Mouse (Mus musculus): ENCODE measurements around the gene Rpl35a. TPM values are rescaled to one million over a fixed set of nuclear protein-coding genes. Genes with fewer than 3 reads are reported as not detected.

Gene Rpl35a
- polyA plus RNA-seq, 1 experiment from 2014 or later = 1,051 TPM

DNA sequence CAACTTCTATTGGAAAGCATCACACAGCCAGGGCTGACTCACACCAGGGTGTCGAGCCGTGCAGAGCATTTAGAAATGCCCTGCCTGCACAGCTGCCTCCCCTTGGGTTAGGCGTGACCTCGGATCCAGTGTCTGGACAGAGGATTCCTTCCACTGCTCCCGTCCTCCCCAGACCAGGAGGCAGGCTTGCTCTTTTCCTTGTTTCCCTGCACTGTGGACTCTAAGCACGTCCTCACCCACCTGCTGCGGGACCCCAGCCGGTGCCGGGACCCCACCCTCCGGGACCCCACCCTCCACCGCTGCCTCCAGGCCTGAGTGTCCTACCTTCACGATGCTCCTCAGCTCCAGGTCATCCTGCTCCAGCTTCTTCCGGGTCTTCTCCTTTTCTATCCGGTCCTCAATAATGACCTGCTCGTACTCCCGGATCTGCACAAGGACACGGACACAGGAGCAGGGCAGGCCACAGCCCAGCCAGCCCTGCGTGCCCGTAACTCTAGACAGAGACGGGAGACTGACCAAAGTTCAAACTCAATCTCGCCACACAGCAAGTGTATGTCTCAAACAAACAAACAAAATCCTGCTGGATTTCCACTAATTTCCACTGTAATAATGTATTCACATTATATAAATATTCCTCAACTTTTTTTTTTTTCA is 37.0 kb upstream of the Rpl35a start:
- Histone ChIP-seq H3K9me3 (ENCODE audit: control insufficient read depth, low read length) (no peaks in the 10 kb centered on the region), H3K4me3 (ENCODE audit: low read length) (no peak overlapping the region), H3K4me1 (ENCODE audit: control insufficient read depth, insufficient read depth, low read length) (no peaks in the 10 kb centered on the region), H3K36me3 (ENCODE audit: control insufficient read depth, insufficient read depth, low read length) (peaks cover 15% of the 10 kb centered on the region; the same call in 1 of the 2 replicates), H3K27me3 (ENCODE audit: control insufficient read depth, insufficient read depth, low read length) (no peaks in the 10 kb centered on the region), H3K9ac (ENCODE audit: low read depth, low read length) (peak overlapping the region; percentile 8; the same call in 1 of the 2 replicates), H3K27ac (ENCODE audit: low read depth, low read length) (peak overlapping the region; percentile 74; the same call in 1 of the 2 replicates), H3K4me2 (replicated peaks; ENCODE audit: low read depth, low read length) (peak overlapping the region; percentile 29; the same call in 1 of the 2 replicates)
- WGBS = 46% methylated on average over 21 of the region's 21 CpGs
- peak; percentile 79 for ATAC-seq (ENCODE audit: low FRiP score, low TSS enrichment)

GRCm38 (mm10) chr16:33021381-33021780 is 34.9 kb upstream of the Rpl35a start:
- WGBS = 75% methylated on average over 3 of the region's 3 CpGs
- no peak for ATAC-seq (ENCODE audit: low FRiP score, low TSS enrichment)
- H3K4me2 ChIP-seq (replicated peaks; ENCODE audit: low read depth, low read length) = no peak overlapping the region

DNA sequence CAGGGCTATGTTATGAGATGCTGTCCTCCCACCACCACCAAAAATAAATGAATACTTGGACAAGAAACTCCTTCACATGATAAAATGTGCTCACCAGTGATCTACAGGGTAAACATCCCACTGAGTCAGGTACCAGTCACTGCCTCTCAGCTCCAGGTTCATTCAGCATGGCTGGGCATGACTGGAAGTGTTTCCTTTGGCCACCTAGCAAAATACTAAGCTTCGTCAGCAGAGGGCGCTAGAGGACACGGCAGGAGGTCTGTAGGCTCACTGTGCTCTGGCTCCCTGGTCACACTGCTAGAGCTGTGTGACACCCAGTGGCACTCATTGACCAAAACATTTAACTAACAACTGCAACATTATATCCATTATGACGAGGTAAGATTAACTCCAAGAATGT is 32.5 kb upstream of the Rpl35a start:
- no peak overlapping the region for H3K4me3 ChIP-seq (ENCODE audit: low read length)
- H3K27me3 ChIP-seq (ENCODE audit: control insufficient read depth, insufficient read depth, low read length) = no peaks in the 10 kb centered on the region
- no peak overlapping the region for H3K4me2 ChIP-seq (replicated peaks; ENCODE audit: low read depth, low read length)
- no peaks in the 10 kb centered on the region for H3K4me1 ChIP-seq (ENCODE audit: control insufficient read depth, insufficient read depth, low read length)
- H3K36me3 ChIP-seq (ENCODE audit: control insufficient read depth, insufficient read depth, low read length) = no peaks in the 10 kb centered on the region
- H3K9me3 ChIP-seq (ENCODE audit: control insufficient read depth, low read length) = no peaks in the 10 kb centered on the region
- ATAC-seq (ENCODE audit: low FRiP score, low TSS enrichment) = peak; percentile 65; the same call in 1 of the 2 replicates
- H3K27ac ChIP-seq (ENCODE audit: low read depth, low read length) = no peak overlapping the region
- 5% methylated on average over 4 of the region's 4 CpGs for WGBS
- no peak overlapping the region for H3K9ac ChIP-seq (ENCODE audit: low read depth, low read length)

More at GRCm38 (mm10) chr16:33021381-33021780, 34.9 kb upstream of the Rpl35a start:
- H3K36me3 ChIP-seq (ENCODE audit: control insufficient read depth, insufficient read depth, low read length) = peaks cover 6% of the 10 kb centered on the region; the same call in 1 of the 2 replicates
- H3K4me1 ChIP-seq (ENCODE audit: control insufficient read depth, insufficient read depth, low read length) = no peaks in the 10 kb centered on the region
- no peaks in the 10 kb centered on the region for H3K9me3 ChIP-seq (ENCODE audit: control insufficient read depth, low read length)
- no peaks in the 10 kb centered on the region for H3K27me3 ChIP-seq (ENCODE audit: control insufficient read depth, insufficient read depth, low read length)
- H3K4me3 ChIP-seq (ENCODE audit: low read length) = no peak overlapping the region
- H3K27ac ChIP-seq (ENCODE audit: low read depth, low read length) = no peak overlapping the region
- H3K9ac ChIP-seq (ENCODE audit: low read depth, low read length) = no peak overlapping the region

DNA sequence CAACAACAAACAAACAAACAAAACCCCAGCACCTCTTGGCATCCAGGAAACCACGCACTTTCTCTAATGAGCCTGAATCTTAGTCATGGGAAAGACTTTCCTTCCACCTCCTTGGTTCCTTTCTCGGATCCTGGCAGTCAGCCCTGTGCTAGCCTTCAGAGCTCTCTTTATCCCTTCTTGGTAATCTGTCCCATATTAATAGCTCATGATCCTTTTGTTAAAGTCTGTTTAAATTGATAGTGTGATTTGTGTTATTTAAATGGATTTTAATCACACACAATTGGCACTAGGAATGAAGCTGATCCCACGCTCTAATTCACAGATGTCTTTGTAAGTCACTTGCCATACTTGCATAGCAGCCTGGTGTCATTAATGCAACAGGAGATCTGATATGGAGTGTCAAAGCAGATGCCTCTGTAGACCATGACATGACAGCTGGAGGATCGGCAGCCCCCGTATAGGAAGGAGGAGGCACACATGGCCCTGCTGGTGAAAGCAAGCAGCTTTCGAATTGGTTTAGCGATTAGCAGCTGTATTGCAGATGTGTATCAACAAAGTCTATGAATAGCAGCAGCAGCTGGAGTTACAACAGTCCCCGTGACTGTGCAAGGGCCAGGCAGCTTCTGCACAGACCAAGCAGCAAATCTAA is 31.7 kb upstream of the Rpl35a start:
- Histone ChIP-seq H3K4me2 (replicated peaks; ENCODE audit: low read depth, low read length) (no peak overlapping the region), H3K9me3 (ENCODE audit: control insufficient read depth, low read length) (no peaks in the 10 kb centered on the region), H3K36me3 (ENCODE audit: control insufficient read depth, insufficient read depth, low read length) (no peaks in the 10 kb centered on the region), H3K4me3 (ENCODE audit: low read length) (no peak overlapping the region), H3K9ac (ENCODE audit: low read depth, low read length) (no peak overlapping the region), H3K27me3 (ENCODE audit: control insufficient read depth, insufficient read depth, low read length) (no peaks in the 10 kb centered on the region), H3K4me1 (ENCODE audit: control insufficient read depth, insufficient read depth, low read length) (no peaks in the 10 kb centered on the region), H3K27ac (ENCODE audit: low read depth, low read length) (no peak overlapping the region)
- WGBS = 74% methylated on average over 8 of the region's 8 CpGs
- ATAC-seq (ENCODE audit: low FRiP score, low TSS enrichment) = no peak

GRCm38 (mm10) chr16:33026357-33026756 is 29.9 kb upstream of the Rpl35a start:
- ATAC-seq (ENCODE audit: low FRiP score, low TSS enrichment) = no peak
- H3K9ac ChIP-seq (ENCODE audit: low read depth, low read length) = no peak overlapping the region
- WGBS = 82% methylated on average over 7 of the region's 7 CpGs

GRCm38 (mm10) chr16:33036006-33036405 is 20.2 kb upstream of the Rpl35a start:
- H3K27me3 ChIP-seq (ENCODE audit: control insufficient read depth, insufficient read depth, low read length) = no peaks in the 10 kb centered on the region
- peak; percentile 70 for ATAC-seq (ENCODE audit: low FRiP score, low TSS enrichment)
- no peaks in the 10 kb centered on the region for H3K36me3 ChIP-seq (ENCODE audit: control insufficient read depth, insufficient read depth, low read length)
- WGBS = 33% methylated on average over 4 of the region's 4 CpGs
- H3K27ac ChIP-seq (ENCODE audit: low read depth, low read length) = no peak overlapping the region
- H3K9ac ChIP-seq (ENCODE audit: low read depth, low read length) = no peak overlapping the region
- no peaks in the 10 kb centered on the region for H3K9me3 ChIP-seq (ENCODE audit: control insufficient read depth, low read length)
- no peak overlapping the region for H3K4me2 ChIP-seq (replicated peaks; ENCODE audit: low read depth, low read length)
- no peak overlapping the region for H3K4me3 ChIP-seq (ENCODE audit: low read length)
- 0 out of 2 replicates have a peak, but pooled peaks cover 4% of the 10 kb centered on the region for H3K4me1 ChIP-seq (ENCODE audit: control insufficient read depth, insufficient read depth, low read length)

More at GRCm38 (mm10) chr16:33026357-33026756, 29.9 kb upstream of the Rpl35a start:
- Histone ChIP-seq H3K36me3 (ENCODE audit: control insufficient read depth, insufficient read depth, low read length) (no peaks in the 10 kb centered on the region), H3K27ac (ENCODE audit: low read depth, low read length) (no peak overlapping the region), H3K4me1 (ENCODE audit: control insufficient read depth, insufficient read depth, low read length) (no peaks in the 10 kb centered on the region), H3K27me3 (ENCODE audit: control insufficient read depth, insufficient read depth, low read length) (no peaks in the 10 kb centered on the region), H3K4me2 (replicated peaks; ENCODE audit: low read depth, low read length) (no peak overlapping the region), H3K4me3 (ENCODE audit: low read length) (no peak overlapping the region), H3K9me3 (ENCODE audit: control insufficient read depth, low read length) (no peaks in the 10 kb centered on the region)

DNA sequence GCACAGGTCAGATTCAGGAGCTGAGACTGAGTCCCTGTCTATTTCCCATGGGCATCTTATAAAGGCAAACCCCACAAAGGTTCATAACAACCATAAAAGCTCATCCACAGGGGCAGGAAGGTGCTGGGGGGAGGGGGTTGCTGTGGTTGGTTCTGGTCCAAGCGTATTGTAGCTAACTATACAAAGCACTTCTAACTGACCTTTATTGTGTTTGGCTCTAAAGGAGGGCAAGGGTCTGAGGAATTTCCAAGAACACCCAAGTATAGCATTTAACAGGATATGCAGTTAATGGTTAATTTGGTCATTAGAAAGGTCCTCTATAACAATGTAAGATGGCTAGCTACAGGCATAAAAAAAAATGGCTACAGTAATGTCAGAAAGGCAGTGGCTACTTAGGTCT is 13.6 kb upstream of the Rpl35a start:
- Histone ChIP-seq H3K4me2 (replicated peaks; ENCODE audit: low read depth, low read length) (no peak overlapping the region), H3K9me3 (ENCODE audit: control insufficient read depth, low read length) (no peaks in the 10 kb centered on the region), H3K27ac (ENCODE audit: low read depth, low read length) (no peak overlapping the region), H3K36me3 (ENCODE audit: control insufficient read depth, insufficient read depth, low read length) (no peaks in the 10 kb centered on the region), H3K4me3 (ENCODE audit: low read length) (no peak overlapping the region), H3K4me1 (ENCODE audit: control insufficient read depth, insufficient read depth, low read length) (no peaks in the 10 kb centered on the region), H3K9ac (ENCODE audit: low read depth, low read length) (no peak overlapping the region), H3K27me3 (ENCODE audit: control insufficient read depth, insufficient read depth, low read length) (no peaks in the 10 kb centered on the region)
- WGBS = 88% methylated on average over 1 of the region's 1 CpGs
- ATAC-seq (ENCODE audit: low FRiP score, low TSS enrichment) = no peak

GRCm38 (mm10) chr16:33043268-33043667 is 13.0 kb upstream of the Rpl35a start:
- H3K36me3 ChIP-seq (ENCODE audit: control insufficient read depth, insufficient read depth, low read length) = no peaks in the 10 kb centered on the region
- H3K27ac ChIP-seq (ENCODE audit: low read depth, low read length) = no peak overlapping the region
- no peaks in the 10 kb centered on the region for H3K4me1 ChIP-seq (ENCODE audit: control insufficient read depth, insufficient read depth, low read length)
- no peak overlapping the region for H3K4me2 ChIP-seq (replicated peaks; ENCODE audit: low read depth, low read length)
- no peak for ATAC-seq (ENCODE audit: low FRiP score, low TSS enrichment)
- H3K27me3 ChIP-seq (ENCODE audit: control insufficient read depth, insufficient read depth, low read length) = no peaks in the 10 kb centered on the region
- no peaks in the 10 kb centered on the region for H3K9me3 ChIP-seq (ENCODE audit: control insufficient read depth, low read length)
- no peak overlapping the region for H3K9ac ChIP-seq (ENCODE audit: low read depth, low read length)
- H3K4me3 ChIP-seq (ENCODE audit: low read length) = no peak overlapping the region
- WGBS = 70% methylated on average over 2 of the region's 2 CpGs

DNA sequence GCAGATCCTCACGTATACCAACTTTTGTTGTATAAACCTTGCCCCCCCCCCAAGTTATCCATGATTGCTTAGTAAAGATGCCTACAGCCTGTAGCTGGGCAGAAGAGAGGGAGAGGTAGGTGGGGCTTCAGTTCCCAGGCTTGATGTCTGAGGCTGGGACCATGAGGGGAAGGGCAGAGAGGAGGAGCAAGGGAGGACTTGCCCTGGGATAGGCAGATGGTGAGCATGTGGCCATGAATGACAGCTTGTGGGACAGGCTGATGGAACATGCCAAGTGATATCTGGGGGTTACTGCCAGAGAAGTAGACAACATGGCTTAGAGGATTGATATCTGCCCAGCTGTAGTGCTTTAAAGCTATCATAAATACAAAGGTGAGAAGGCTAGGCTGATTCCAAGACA is 8.2 kb upstream of the Rpl35a start:
- ATAC-seq (ENCODE audit: low FRiP score, low TSS enrichment) = no peak
- H3K27ac ChIP-seq (ENCODE audit: low read depth, low read length) = no peak overlapping the region
- H3K9me3 ChIP-seq (ENCODE audit: control insufficient read depth, low read length) = no peaks in the 10 kb centered on the region
- WGBS = 98% methylated on average over 1 of the region's 1 CpGs
- no peaks in the 10 kb centered on the region for H3K4me1 ChIP-seq (ENCODE audit: control insufficient read depth, insufficient read depth, low read length)
- H3K9ac ChIP-seq (ENCODE audit: low read depth, low read length) = no peak overlapping the region
- no peak overlapping the region for H3K4me2 ChIP-seq (replicated peaks; ENCODE audit: low read depth, low read length)
- H3K27me3 ChIP-seq (ENCODE audit: control insufficient read depth, insufficient read depth, low read length) = no peaks in the 10 kb centered on the region
- no peak overlapping the region for H3K4me3 ChIP-seq (ENCODE audit: low read length)
- no peaks in the 10 kb centered on the region for H3K36me3 ChIP-seq (ENCODE audit: control insufficient read depth, insufficient read depth, low read length)
